Mouse (Mus musculus): Measurements from ENCODE around the gene Slc47a1.

DNA sequence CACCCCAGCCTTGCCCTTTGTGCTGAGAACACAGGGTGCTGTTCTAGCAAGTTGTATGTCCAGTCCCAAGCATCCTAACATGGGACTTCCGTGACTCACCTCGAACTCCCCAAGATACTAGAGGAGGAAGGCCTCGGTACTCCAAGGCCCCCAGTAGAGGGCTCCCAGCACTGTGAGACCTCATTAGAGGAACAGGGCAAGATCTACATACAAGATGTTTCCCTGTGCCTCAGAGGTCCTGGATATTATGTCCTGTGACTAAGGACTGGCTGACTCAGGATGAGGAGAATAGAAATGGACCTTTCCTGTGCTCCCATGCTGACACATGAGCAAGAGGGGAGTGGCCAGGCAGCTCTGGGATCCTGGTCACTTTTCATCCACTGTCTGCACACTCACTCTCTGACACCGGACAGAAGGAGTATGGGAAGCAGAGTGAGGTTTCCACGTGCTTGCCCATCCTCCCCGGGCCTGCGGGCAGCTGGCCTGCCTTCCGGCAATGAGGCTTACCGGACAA lies 25.9 kb downstream of the Slc47a1 start:
- TF ChIP-seq GATA1 (IDR thresholded peaks at IDR 0.05; ENCODE audit: borderline replicate concordance, low read length) (no peak), FLI1 (IDR thresholded peaks at IDR 0.05; ENCODE audit: low read length) (no peak)
